Mouse (Mus musculus): ENCODE results near the gene Rab22a.
"Not testable (repeated sequence)": the region's sequence is repeated elsewhere in the genome, so short reads cannot be mapped to it uniquely, and the experiment has no call there.

Rab22a gene

DNA sequence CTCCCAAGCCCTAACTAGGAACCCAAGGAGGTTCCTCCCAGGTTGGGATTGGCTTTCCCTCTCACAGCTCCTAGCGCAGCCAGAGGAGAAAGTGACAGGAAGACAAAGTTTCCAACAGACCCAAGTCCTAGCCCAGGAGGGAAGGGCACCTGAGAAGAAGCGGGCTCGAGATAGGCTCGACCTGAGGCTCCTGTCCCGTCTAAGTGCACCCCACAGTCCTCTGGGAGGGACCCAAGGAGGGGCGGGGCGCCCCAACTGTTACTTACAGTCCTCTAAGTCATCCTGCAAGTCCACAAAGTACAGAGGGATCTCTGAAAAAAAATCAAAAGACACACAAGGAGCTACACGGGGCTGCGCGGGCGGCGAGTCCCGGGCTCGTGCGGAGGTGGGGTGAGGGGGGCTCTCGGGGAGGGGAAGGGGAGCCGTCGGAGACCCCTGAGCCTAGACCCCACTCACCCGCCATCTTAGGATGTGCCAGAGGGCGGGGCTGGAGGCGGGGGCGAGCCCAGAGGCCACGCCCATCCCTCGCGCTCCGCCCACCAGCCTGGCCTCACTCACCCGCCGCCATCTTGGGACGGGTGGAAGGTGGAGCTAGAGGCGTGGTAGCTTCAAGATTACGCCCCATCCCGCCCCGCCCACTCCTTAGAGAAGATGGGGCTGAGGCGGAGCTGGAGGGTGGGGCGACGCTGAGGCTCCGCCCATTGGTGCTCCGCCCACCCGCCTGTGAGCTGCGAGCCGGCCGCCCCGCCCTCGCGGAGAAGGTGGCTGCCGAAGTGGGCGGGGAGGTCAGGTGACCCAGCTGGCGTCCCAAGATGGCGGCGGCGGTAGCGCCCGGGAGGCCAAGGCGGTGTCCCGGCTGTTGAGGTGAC lies at the start of gene Rab22a:
Gene Rab22a, plus strand, starts transcription at position 704 of the 869 bp plus-strand sequence.
- peak; percentile 66 for DNase-seq (ENCODE audit: extremely low read depth, low read depth, low spot score)

DNA sequence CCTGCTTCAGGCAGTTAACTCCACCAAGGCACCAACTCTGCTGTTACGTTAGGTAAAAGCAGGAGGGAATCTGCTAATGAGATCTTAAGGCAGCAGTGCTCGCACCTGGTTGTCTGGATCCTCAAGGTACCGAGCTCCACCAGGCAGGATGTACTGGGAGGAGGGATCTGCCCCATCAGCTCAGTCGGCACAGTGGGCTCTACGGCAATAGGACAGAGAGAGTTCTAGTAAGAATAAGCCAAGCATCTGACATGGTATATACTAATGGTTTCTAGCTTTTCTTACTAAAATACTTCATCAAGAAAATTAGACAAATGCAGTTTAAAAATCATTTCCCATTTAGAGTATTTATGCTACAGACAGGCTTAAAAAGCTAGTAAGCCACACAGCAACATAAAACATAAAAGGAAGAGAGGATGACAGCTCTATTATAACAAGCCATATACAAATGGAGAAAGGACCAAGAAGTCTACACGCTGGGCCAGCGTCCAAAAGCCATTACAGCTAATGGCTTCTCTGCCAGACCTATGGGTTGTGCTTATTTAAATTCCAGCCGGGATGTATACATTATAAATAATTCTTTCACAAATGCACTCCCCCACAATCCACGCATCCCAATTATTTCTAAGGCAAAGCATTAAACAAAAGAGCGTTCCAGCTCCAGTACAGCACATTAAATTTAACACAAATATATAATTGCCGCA lies 44.0 kb upstream of the Rab22a start:
- DNase-seq (ENCODE audit: extremely low read depth, low read depth, low spot score) = no peak

DNA sequence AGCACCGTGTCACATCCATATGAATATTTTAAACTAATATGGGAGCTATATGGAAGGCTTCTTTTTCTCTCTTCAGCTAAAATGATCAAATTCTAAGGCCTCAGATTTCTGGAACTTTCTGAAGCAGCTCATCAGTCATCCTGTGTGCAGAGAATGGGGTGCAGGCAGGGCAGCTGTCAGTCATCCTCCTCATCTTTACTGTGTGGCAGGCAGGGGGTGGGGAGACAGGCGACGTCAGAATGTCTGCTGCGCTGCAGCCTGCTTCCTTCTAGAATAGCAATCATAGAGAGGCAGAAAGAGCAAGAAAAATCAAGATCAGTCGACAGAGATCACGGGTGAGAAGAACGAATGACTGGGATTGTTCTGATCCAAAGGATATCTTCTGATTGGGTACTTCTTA lies 43.4 kb upstream of the Rab22a start:
- DNase-seq (ENCODE audit: extremely low read depth, low read depth, low spot score) = no peak

DNA sequence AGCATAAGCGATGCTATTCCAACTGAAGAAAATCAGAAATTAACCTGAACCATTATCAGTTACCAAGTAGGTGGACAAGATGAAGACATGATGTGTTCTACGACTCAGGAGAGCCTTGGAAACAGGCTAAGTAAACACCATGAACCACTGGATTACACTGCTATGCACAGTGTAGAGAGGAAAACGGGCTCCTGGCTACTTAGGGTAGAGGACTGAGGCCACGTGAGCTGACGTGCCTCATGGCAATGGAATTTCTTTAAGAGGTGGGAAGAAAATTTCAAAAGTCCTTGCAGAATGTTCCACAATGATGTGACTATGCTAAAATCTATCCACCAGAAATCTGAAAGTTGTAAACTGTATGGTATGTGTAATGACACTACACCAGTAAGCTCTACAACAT lies 40.4 kb upstream of the Rab22a start:
- no peak for DNase-seq (ENCODE audit: extremely low read depth, low read depth, low spot score)

GRCm38 (mm10) chr2:173620645-173621044 lies 38.9 kb upstream of the Rab22a start:
- DNase-seq (ENCODE audit: extremely low read depth, low read depth, low spot score) = no peak

- no peak for DNase-seq (ENCODE audit: extremely low read depth, low read depth, low spot score)
Observed at GRCm38 (mm10) chr2:173622173-173622601, 37.4 kb upstream of the Rab22a start.

DNA sequence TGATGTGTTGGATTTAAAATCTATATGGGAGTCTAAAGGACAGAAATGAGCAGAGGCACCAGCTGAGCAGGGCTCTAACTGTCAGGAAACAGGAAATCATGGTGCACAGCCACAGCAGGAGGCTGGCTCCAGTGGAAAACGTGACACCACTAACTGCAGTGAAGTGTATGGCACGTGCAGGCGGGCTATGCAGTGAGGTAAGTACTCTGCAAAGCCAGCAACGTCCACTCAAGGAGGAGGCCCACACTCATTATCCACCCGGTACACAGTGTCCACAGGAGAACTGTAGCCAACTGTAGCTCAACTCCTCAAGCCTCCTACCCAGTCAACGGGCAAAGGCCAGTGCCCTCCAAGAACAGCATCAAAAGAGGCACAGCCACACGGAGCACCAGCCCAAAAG lies 34.9 kb upstream of the Rab22a start:
- no peak for DNase-seq (ENCODE audit: extremely low read depth, low read depth, low spot score)

DNA sequence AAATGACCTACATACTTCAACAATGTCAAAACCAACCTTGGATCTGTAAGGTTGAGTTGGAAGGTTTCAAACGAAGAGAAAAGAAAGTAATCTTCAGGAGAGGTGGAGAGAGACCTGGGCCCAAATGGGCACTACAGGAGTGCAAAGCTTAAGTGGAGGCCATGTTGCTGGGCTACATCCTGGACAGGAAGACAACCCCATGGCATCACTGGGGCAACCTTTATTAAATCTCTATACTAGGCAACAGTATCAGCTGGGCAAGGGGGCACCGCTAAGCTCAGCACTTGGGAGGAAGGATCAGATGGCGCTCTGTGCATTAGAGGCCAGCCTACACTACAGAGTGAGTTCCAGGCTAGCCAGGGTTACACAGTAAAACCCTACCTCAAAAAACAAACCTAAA lies 33.8 kb upstream of the Rab22a start:
- no peak for DNase-seq (ENCODE audit: extremely low read depth, low read depth, low spot score)

GRCm38 (mm10) chr2:173634106-173634505 lies 25.5 kb upstream of the Rab22a start:
- not testable (repeated sequence) for DNase-seq (ENCODE audit: extremely low read depth, low read depth, low spot score)

DNA sequence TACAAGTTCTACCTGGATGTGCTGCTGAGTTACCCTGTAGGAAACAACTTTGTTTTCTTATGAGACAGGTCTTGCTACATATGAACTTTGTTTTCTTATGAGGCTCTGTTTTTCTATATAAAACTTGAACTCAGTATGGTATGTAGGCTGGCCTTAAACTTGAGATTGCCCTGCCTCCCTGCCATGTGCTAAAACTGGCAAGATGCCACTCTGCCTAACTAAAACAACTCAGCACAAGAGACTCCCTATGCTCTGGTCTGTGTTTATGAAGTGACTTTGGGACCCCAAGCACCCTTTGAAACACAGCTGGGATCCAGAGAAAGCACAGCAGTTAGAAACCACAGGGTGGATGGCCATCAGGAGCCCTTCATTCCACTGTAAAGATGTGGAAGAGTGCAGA lies 18.2 kb upstream of the Rab22a start:
- no peak for DNase-seq (ENCODE audit: extremely low read depth, low read depth, low spot score)

- no peak for DNase-seq (ENCODE audit: extremely low read depth, low read depth, low spot score)
Observed at GRCm38 (mm10) chr2:173642262-173642999, 17.1 kb upstream of the Rab22a start.

- no peak for DNase-seq (ENCODE audit: extremely low read depth, low read depth, low spot score)
Observed at GRCm38 (mm10) chr2:173647197-173647911, 12.2 kb upstream of the Rab22a start.

- DNase-seq (ENCODE audit: extremely low read depth, low read depth, low spot score) = no peak
Observed at GRCm38 (mm10) chr2:173649762-173650161, 9.8 kb upstream of the Rab22a start.

DNA sequence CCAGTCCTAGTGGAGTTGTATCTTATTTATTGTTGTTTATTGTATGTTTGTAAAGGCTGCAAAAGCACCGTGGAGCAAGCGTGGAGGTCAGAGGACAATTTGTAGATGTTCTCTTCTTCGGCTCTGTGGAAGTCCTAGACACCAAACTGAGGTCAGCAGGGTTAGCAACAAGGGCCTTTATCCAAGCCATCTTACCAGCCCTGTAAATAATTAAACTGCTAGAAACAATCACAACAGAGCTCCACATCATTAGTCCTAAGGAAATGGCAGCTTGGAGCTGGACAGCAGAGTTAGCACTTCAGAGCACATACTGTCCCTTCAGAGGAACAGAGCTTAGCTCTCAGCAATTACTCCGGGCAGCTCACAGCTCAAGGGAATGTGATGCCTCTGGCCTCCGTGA lies 6.0 kb upstream of the Rab22a start:
- no peak for DNase-seq (ENCODE audit: extremely low read depth, low read depth, low spot score)

GRCm38 (mm10) chr2:173657736-173658135 lies 1.8 kb upstream of the Rab22a start:
- DNase-seq (ENCODE audit: extremely low read depth, low read depth, low spot score) = no peak

DNA sequence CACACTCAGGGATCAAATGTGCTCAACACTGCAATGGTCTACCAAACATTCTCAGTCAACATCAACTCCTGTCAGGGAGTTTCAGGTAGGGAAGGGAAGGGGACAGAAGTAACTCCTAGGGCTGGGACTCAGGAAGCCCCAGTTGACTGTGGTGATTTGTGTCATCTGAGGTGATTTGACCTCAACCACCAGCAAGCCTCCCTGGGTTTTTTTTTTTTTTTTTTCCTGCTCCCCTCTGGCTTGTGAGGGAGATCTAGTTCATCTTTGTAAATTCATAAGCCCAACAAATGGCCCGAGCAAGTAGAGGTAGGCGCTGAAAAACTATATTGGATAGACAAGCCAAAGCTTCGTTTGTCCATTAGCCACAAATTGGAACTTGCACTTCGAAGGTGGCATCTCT lies 1.0 kb upstream of the Rab22a start:
- DNase-seq (ENCODE audit: extremely low read depth, low read depth, low spot score) = no peak

DNA sequence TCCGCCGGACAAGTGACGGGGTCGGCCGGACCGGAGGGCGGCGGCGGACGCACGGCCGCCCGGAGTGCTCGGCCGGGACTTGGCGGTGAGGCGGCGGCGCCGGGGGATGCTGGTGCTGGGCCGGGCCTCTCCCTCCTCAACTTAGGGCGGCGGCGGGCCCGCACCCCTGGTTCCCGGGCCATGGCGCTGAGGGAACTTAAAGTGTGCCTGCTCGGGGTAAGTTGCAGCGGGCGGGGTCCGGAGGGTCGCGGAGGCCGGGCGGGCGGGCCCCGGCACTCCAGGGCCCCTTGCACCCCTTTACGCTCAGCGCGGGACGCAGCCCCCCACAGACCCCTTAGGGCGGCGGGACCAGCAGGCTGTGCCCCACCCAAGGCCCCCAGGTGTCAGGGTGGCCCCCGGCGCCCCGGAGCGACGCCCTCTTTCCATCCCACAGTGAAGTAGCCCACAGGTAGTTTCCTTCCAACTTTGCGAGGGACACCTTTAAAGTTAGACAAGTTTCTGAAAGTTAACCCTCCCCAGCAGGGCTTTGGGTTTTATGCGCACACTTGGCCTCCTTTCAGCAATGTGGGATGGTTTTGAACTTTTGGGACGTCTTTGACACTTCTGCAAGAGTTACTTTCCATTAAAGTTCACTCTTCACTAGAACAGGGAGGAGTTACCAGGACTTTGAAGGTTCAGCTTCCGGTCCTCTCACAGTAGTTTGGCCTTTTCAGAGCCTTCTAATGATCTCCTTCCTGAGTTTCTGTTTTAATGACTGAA lies 545 bp downstream of the Rab22a start:
- no peak for DNase-seq (ENCODE audit: extremely low read depth, low read depth, low spot score)

- no peak for DNase-seq (ENCODE audit: extremely low read depth, low read depth, low spot score)
Observed at GRCm38 (mm10) chr2:173662255-173662950, 2.8 kb downstream of the Rab22a start.

GRCm38 (mm10) chr2:173664736-173665135 lies 5.2 kb downstream of the Rab22a start:
- no peak for DNase-seq (ENCODE audit: extremely low read depth, low read depth, low spot score)

DNA sequence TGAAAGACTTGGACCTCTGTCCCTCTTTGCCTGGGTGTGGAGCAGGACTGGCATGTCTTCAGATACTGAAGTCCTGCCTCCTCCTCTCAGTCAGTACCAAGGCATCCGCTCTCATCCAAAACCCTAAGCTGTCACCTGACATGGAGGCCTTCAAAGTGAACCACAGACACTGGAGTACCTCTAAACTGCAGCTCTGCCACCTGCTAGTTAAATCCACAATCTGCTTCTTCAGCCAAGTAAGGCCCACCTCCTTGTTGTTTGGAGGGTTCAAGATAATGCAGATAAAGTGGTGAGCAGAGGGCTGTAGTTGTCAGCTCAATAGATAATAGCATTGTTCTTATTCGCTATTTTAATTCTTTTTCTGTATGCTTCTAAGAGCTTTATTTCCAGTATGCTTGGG lies 5.7 kb downstream of the Rab22a start:
- no peak for DNase-seq (ENCODE audit: extremely low read depth, low read depth, low spot score)
